Comparison of ENCODE assay signal across 11 mouse cellular contexts in the genomic region with DNA sequence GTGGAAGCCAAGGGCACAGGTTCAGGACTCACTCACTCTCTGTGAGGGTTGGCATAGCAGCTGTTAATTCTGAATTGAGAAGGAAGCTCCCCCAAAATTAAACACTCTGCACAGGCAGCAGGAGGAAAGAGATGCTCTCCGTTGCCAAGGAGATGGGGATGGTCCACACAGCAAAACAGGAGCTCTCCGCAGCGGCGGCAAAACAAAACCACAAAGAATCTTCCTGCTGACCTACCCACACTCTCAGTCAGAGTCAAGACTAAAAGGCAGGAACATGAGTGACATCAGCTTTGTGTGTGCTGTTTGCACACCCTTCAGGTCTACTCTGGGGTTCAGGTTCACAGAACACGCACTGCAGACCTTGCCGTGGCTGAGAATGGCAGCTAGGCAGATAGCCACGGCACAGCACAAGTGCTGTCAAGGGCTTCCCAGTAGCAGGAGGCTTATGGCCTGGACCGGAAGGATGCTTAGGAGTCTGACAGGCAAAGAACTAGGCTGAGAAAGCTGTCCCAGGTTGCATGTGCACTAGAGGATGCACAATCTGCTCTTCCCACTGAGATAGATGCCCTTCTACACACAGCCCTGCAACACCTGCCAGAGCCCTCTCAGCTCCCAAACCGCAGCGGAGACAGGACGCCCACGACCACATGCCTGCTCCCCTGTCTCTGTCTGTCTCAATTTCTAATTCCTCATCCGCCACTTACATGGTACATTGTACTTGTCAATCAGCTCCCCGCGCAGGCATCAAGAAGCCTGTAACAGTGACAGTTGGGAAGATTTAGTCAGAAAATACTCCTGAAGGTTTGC. TPM values are rescaled to one million over a fixed set of nuclear protein-coding genes. Genes with fewer than 3 reads are reported as not detected.
DNase-seq lines count a peak whose midpoint lies in the region; ATAC-seq lines count a peak whose summit lies in the region.
"Had no signal": no experiment of that assay in that cellular context is flagged by ENCODE, and none has a peak within 500 bp of the region (broad histone marks: within the 10 kb centered on the region; RNA-seq: fewer than 3 reads in every experiment).

No protein-coding gene starts in this region.

- DNase-seq in hindbrain, embryonic 10.5 days (ENCODE audit: low spot score), result no peak
- DNase-seq in frontal cortex, adult 2 months (ENCODE audit: extremely low spot score in 1 of 2, low spot score in 1 of 2), result peak; percentile 70 to 74
- peak; percentile 64 to 86 for DNase-seq in left cerebral cortex, postnatal 25 days (ENCODE audit: low spot score in 2 of 2)
- peak; percentile 30 to 46 for DNase-seq in thymus, adult 18-20 months
- DNase-seq in kidney, postnatal 25 days, result no peak
- no peak for DNase-seq in cerebellum, postnatal 36 days
- no peak for DNase-seq in urinary bladder, postnatal 36 days (ENCODE audit: low spot score in 2 of 2)
- DNase-seq: adrenal gland, adult 2 months; heart, postnatal 36 days had no signal

- peaks cover 4% of the 10 kb centered on the region; the same call in 1 of the 2 replicates for H3K27me3 ChIP-seq in hindbrain, embryonic 12.5 days
- H3K27me3 ChIP-seq in hindbrain, embryonic 10.5 days (ENCODE audit: insufficient read depth, poor library complexity, severe bottlenecking), result peaks cover 7% of the 10 kb centered on the region; the same call in 1 of the 2 replicates

- no peak overlapping the region for H3K4me3 ChIP-seq in hindbrain, embryonic 12.5 days
- no peak overlapping the region for H3K4me3 ChIP-seq in hindbrain, embryonic 10.5 days

- 0 out of 2 replicates have a peak overlapping the region, but pooled peaks have one; percentile 1 for H3K4me2 ChIP-seq in hindbrain, embryonic 12.5 days (replicated peaks)
- H3K4me2 ChIP-seq: liver, embryonic 11.5 days had no signal

- no peaks in the 10 kb centered on the region for H3K36me3 ChIP-seq in hindbrain, embryonic 12.5 days
- peaks cover 6% of the 10 kb centered on the region; the same call in 1 of the 2 replicates for H3K36me3 ChIP-seq in hindbrain, embryonic 10.5 days

- intact Hi-C loops in left cerebral cortex, postnatal 25 days (cut with DNase I), result loop anchor here (2.0 kb wide), 1 partner anchor 40 kb away; a partner anchor contains a TSS

- H3K27ac ChIP-seq in hindbrain, embryonic 12.5 days, result peak overlapping the region; percentile 12; the same call in 1 of the 2 replicates
- H3K27ac ChIP-seq in hindbrain, embryonic 10.5 days, result no peak overlapping the region

- H3K9me3 ChIP-seq in hindbrain, embryonic 12.5 days (replicated peaks), result no peaks in the 10 kb centered on the region
- H3K9me3 ChIP-seq in hindbrain, embryonic 10.5 days, result no peaks in the 10 kb centered on the region

- WGBS in hindbrain, embryonic 12.5 days, result 58% methylated on average over 15 of the region's 15 CpGs
- WGBS in hindbrain, embryonic 10.5 days, result 68% methylated on average over 15 of the region's 15 CpGs

- H3K4me1 ChIP-seq in hindbrain, embryonic 12.5 days, result peaks cover 61% of the 10 kb centered on the region
- peaks cover 72% of the 10 kb centered on the region for H3K4me1 ChIP-seq in hindbrain, embryonic 10.5 days (replicated peaks)

- H3K9ac ChIP-seq in hindbrain, embryonic 12.5 days, result no peak overlapping the region

- no peak for ATAC-seq in hindbrain, embryonic 12.5 days (ENCODE audit: low FRiP score)

RNA-seq across cellular contexts. Expression of a gene that starts 40.3 kb away (rescaled TPM):
- polyA plus RNA-seq in hindbrain, embryonic 12.5 days (2016; fragmentation: Nextera tagmentation; extraction: Ambion mirVana), result 15.0 and 17.7 TPM in 2 replicates
- polyA plus RNA-seq in hindbrain, embryonic 10.5 days (2016; fragmentation: Nextera tagmentation; extraction: Ambion mirVana), result 13.3 and 17.6 TPM in 2 replicates
- 16.1 and 18.0 TPM in 2 replicates for polyA plus RNA-seq in frontal cortex, adult 2 months (2012; rRNA removed)
- total RNA-seq in left cerebral cortex, postnatal 25 days (2021), result 10 to 100 TPM; 21.9 to 25.5 TPM

Comparison
In these comparisons a context has a peak if more than half of its experiments do, and no peak if none do; other contexts are left out.
1. DNase-seq: peak in frontal cortex, adult 2 months (2 of 2), left cerebral cortex, postnatal 25 days (2 of 2) and thymus, adult 18-20 months (2 of 2); none in hindbrain, embryonic 10.5 days (single experiment), kidney, postnatal 25 days (0 of 2), cerebellum, postnatal 36 days (0 of 2) and urinary bladder, postnatal 36 days (0 of 2).